Mouse (Mus musculus) left cerebral cortex, adult 6 months (tissue): ENCODE results near the gene Sdhaf4. TPM values are rescaled to one million over a fixed set of nuclear protein-coding genes. Genes with fewer than 3 reads are reported as not detected.

Source experiments
- long read RNA-seq, 2 experiments: library from polyadenylated mRNA; unstranded; transcript quantifications; one replicate each; pipeline ENCODE4 v2.0.0; 2019 to 2020
- polyA plus RNA-seq: library from polyadenylated mRNA; unstranded; fragments of <200 nt; fragmentation: Nextera tagmentation; gene quantifications from 2 replicates; pipeline ENCODE4 v1.2.3, GENCODE M21; 2021

Gene Sdhaf4
- 164 and 165 TPM in 2 replicates for polyA plus RNA-seq
- long read RNA-seq, experiment 1, transcript Sdhaf4-201 (3 exons, 683 nt): major isoform, 43 of 51 reads
- long read RNA-seq, experiment 1, partial matches to known transcripts: 7 of 51 reads
- long read RNA-seq, experiment 1, other reads (novel, unspliced or antisense): 1 of 51 reads
- long read RNA-seq, experiment 2, transcript Sdhaf4-201 (3 exons, 683 nt): major isoform, 114 of 126 reads
- long read RNA-seq, experiment 2, partial matches to known transcripts: 8 of 126 reads
- long read RNA-seq, experiment 2, other reads (novel, unspliced or antisense): 4 of 126 reads

DNA sequence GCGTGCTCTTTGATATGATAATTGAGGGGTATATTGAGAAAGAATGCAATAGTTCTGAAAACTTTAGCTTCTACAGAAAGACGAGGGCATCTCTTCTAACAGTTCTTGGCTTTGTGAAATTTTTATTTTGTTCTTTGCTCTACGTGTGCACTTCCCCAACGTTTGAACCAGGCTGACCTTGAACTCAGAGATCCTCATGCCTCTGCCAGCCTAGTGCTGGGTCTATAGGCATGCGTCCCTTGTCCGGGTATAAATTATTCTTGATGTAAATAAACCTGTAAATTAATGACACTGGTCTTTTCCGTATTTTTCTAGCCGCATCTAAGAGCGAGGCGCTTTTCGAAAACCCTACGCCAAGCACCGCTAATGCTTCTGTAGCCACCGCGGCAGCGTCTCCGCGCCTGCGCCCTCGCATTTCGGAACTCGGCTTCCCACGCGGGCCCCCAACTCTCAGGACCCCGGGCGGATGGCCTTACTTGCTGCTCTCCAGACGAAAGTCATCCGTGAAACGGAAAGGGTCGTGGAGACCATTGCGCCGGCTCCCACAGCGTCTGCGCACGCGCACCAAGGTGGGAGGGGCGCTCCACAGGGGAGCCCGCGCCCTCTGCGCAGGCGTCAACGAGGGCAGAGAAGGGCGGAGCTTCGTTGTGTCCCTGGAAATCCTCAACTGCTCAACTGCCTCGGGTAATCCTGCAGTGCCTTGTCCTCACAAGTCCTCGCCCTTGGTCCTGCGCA lies at the start of gene Sdhaf4:
TSS of gene Sdhaf4 (minus strand) at position 587 of the 735 bp plus-strand sequence.

Other genes with a start within 250 kb of the Sdhaf4 start
- 2.8 and 3.8 TPM in 2 replicates for gene B3gat2, start 243.9 kb downstream of the Sdhaf4 start, polyA plus RNA-seq
- 21.5 and 139 TPM in 2 replicates for gene Smap1, start 83.3 kb downstream of the Sdhaf4 start, polyA plus RNA-seq
- 7.3 and 7.6 TPM in 2 replicates for gene Fam135a, start 94.7 kb upstream of the Sdhaf4 start, polyA plus RNA-seq
- gene Col9a1, start 172.0 kb upstream of the Sdhaf4 start, polyA plus RNA-seq: 0.15 and 0.18 TPM in 2 replicates